Mouse (Mus musculus) urinary bladder, postnatal 36 days (tissue): Measurements from ENCODE around the gene Mrps17.

Source experiments
- DNase-seq, 2 experiments: peaks; one replicate each; pipeline ENCODE4 v3.0.0; 2022; ENCODE audit warnings: low spot score in 2 of 2, mixed read lengths in 1 of 2

The Mrps17 gene

DNA sequence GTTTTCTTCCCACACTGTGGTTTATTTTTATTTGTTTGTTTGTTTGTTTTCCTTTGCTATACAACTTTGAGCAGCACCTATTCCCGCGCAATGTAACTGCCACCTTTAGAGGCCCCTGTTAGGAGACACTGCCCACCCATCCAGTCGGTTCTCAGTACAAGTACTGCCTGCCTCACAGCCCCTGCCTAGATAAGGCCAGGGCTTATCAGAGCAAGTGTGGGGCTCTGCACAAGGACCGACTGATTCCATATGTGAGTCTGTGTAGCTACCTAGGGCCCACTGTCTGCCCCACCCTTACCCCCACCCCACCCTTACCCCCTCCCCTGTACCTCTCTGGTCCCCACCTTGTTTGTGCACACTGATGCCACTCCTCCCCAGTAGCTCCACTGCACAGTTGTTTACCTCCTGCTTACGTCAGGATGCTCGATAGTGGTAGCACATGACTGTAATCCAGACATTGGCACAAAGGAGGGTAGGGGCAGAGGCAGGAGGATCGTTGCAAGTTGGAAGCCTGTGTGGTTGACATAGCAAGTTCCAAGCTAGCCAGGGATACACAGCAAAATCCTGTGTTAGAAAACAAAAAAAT is 27.7 kb downstream of the Mrps17 start:
- DNase-seq, result no peak

DNA sequence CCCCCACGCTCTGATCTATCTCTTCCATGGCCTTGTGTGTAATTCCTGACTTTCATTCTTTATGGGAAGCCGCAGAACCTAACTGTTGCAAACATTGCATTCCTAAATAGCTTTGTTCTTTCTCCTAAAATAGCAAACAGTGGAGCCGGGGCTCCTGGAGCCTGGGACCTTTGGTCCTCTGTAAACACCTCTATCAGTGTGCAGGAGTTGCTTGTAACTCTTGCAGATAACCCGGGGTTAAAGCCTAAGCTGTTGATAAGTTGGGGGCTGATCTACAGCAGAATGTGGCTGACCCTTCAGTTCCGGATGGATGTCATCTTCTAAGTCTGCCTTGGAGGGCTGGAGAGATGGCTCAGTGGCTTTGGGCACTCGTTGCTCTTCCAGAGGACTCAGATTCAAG is 28.8 kb downstream of the Mrps17 start:
- no peak for DNase-seq

DNA sequence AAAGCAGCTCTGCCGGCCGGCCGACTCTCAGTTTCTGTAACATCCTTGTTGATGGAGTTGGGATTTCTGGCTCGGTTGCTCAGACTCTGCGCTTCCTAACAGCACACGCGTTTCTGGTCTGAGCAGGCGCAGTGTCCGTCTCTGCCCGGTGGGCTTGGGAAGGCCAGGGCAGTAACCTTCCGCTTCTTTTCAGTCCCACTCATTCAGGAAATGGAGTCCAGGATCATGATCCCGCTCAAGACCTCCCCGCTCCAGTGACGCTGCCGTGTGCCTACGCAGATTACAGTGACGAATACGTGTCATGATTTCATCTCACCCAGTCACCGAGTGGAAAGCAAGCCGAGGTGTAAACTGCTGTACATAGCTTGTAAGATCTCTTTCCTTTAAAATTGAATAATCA is 41.6 kb downstream of the Mrps17 start:
- DNase-seq, result no peak

DNA sequence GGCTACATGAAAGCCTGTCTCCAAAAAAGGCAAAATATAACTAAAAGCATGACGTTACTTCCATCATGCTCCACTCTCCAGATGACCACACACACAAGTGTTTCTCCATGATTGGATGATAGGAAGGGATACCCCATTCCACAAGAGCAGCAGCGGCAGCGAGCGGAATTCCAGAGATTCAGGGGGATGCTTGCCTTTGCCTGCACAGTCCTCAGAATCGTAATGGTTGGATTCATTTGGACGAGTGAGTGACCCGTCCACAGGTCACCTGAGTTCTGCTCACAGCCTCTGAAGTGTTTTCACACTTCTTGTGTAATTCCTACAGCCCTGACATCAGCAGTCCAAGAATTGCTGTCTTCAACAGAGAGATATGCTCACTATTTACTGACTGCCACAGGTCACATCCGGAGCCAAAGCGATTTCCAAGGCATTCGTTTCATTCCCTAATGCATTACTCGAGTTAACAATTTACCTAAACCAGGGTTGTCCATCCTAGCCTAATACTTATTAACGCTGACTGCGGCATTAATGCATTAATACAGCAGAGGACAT is 44.7 kb downstream of the Mrps17 start:
- no peak for DNase-seq

DNA sequence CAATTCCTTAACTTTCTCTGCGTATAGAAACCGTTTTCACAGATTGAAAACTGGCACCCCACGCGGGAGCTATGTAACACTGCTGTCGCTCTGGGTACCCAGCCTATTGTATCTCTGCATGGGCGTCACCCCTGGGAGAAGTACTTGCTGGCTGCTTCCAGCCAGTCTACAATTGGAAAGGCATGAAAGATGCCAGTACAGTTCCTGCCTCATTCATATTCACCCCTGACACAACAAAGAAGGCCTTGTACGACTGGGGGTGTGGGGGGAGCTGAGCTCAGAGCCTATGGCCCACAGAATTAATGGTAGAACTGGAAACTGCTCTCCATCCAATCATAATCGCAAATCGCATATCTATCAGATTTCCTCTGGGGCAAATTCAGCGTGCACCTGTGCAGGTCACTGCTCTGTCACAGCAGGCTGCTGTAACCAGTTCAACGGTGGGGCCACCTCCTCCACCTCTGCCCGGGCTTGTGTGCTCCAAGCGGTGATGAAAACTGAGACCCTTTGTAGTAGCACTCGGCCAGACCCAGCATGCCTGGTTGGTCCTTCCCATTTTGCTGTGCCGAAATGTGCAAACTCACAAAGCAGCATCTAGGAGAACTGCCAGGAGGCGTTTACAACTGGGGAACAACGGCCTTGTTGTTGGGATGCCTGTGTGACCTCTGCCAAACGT is 46.7 kb downstream of the Mrps17 start:
- DNase-seq, result no peak

GRCm38 (mm10) chr5:129770443-129771355 is 55.4 kb downstream of the Mrps17 start:
- no peak for DNase-seq
